Mouse (Mus musculus) testis, adult 2 months (tissue): ENCODE results near the gene Ltb.

Source experiments
- CTCF ChIP-seq: fragments of 200-500 bp; IDR thresholded peaks from 2 replicates; pipeline ENCODE4 v1.5.1; 2012; ENCODE audit warnings: low read depth, mild to moderate bottlenecking, inconsistent platforms, low read length, moderate library complexity; ENCODE audit not compliant: control insufficient read depth, insufficient read depth, insufficient replicate concordance
- POLR2A ChIP-seq: fragments of 200-500 bp; IDR thresholded peaks from 2 replicates; pipeline ENCODE4 v1.6.1; 2012; ENCODE audit warnings: low read depth, mild to moderate bottlenecking, inconsistent platforms, low read length, moderate library complexity; ENCODE audit not compliant: control insufficient read depth

- no peak for TF ChIP-seq CTCF
- TF ChIP-seq POLR2A: no peak
Observed at GRCm38 (mm10) chr17:35200398-35200797, 6.2 kb downstream of the Ltb start.
